Mouse (Mus musculus) embryonic facial prominence, embryonic 13.5 days (tissue): Measurements from ENCODE around the gene Ifitm7. TPM values are rescaled to one million over a fixed set of nuclear protein-coding genes. Genes with fewer than 3 reads are reported as not detected.
"Not testable (repeated sequence)": the region's sequence is repeated elsewhere in the genome, so short reads cannot be mapped to it uniquely, and the experiment has no call there.

ENCODE experiments used
- ATAC-seq: fragments of 200-750 bp; cut with Nextera tagmentation; 2 replicates; pipeline ENCODE4 v1.8.0; 2017; ENCODE audit warnings: low read depth; ENCODE audit not compliant: insufficient number of reproducible peaks, insufficient read depth, low FRiP score, low TSS enrichment
- H3K27ac ChIP-seq: fragments of 300-500 bp; sonication (generic); 2 replicates; pipeline ENCODE4 v1.5.1; 2015; ENCODE audit warnings: moderate library complexity, mild to moderate bottlenecking, inconsistent platforms
- H3K27me3 ChIP-seq: fragments of 300-500 bp; sonication (generic); 2 replicates; pipeline ENCODE4 v1.6.1; 2015; ENCODE audit warnings: mild to moderate bottlenecking, inconsistent platforms
- H3K36me3 ChIP-seq: fragments of 300-500 bp; sonication (generic); 2 replicates; pipeline ENCODE4 v1.6.1; 2015; ENCODE audit warnings: mild to moderate bottlenecking, inconsistent platforms
- H3K4me1 ChIP-seq: fragments of 300-500 bp; sonication (generic); 2 replicates; pipeline ENCODE4 v1.6.1; 2015; ENCODE audit warnings: inconsistent platforms
- H3K4me2 ChIP-seq: fragments of 300-500 bp; sonication (generic); 2 replicates; pipeline ENCODE4 v1.6.1; 2015; ENCODE audit warnings: moderate library complexity, mild to moderate bottlenecking, inconsistent platforms
- H3K4me3 ChIP-seq: fragments of 300-500 bp; sonication (generic); 2 replicates; pipeline ENCODE4 v1.5.1; 2015; ENCODE audit warnings: mild to moderate bottlenecking, inconsistent platforms
- H3K9ac ChIP-seq: fragments of 300-500 bp; sonication (generic); 2 replicates; pipeline ENCODE4 v1.6.1; 2015; ENCODE audit warnings: mild to moderate bottlenecking, inconsistent platforms
- H3K9me3 ChIP-seq: fragments of 300-500 bp; sonication (generic); 2 replicates; pipeline ENCODE4 v1.6.1; 2016; ENCODE audit warnings: inconsistent platforms
- WGBS: fragments of 180-500 bp; shearing (Covaris S2); methylation state at CpG from one replicate; pipeline ENCODE4 v1.1.7; 2015; ENCODE audit warnings: mixed read lengths; 5-methylcytosine and 5-hydroxymethylcytosine counted together
- polyA plus RNA-seq: library from polyadenylated mRNA; unstranded; fragments of >200 nt; fragmentation: Nextera tagmentation; extraction: Ambion mirVana; gene quantifications from 2 replicates; pipeline ENCODE4 v1.2.1, GENCODE M21; 2015

Ifitm7 gene
- polyA plus RNA-seq, 1 experiment from 2014 or later: 0.32 TPM

GRCm38 (mm10) chr16:14005266-14005665, 18.6 kb upstream of the Ifitm7 start:
- Histone ChIP-seq H3K4me3 (no peak overlapping the region), H3K9me3 (no peaks in the 10 kb centered on the region), H3K9ac (no peak overlapping the region), H3K4me1 (no peaks in the 10 kb centered on the region), H3K36me3 (no peaks in the 10 kb centered on the region), H3K27me3 (no peaks in the 10 kb centered on the region), H3K27ac (no peak overlapping the region), H3K4me2 (no peak overlapping the region)
- 87% methylated on average over 4 of the region's 4 CpGs for WGBS
- ATAC-seq: no peak

GRCm38 (mm10) chr16:14004726-14005125, 18.0 kb upstream of the Ifitm7 start:
- Histone ChIP-seq H3K4me1 (no peaks in the 10 kb centered on the region), H3K27me3 (no peaks in the 10 kb centered on the region), H3K4me2 (no peak overlapping the region), H3K9ac (no peak overlapping the region), H3K9me3 (no peaks in the 10 kb centered on the region), H3K27ac (no peak overlapping the region), H3K4me3 (no peak overlapping the region), H3K36me3 (no peaks in the 10 kb centered on the region)
- no peak for ATAC-seq
- WGBS: 85% methylated on average over 2 of the region's 2 CpGs

- Histone ChIP-seq H3K27me3 (no peaks in the 10 kb centered on the region), H3K9me3 (no peaks in the 10 kb centered on the region), H3K27ac (no peak overlapping the region), H3K36me3 (no peaks in the 10 kb centered on the region), H3K4me3 (no peak overlapping the region), H3K9ac (no peak overlapping the region), H3K4me1 (no peaks in the 10 kb centered on the region), H3K4me2 (no peak overlapping the region)
- ATAC-seq: no peak
- 33% methylated on average over 3 of the region's 3 CpGs for WGBS
Observed at GRCm38 (mm10) chr16:14004170-14004569, 17.5 kb upstream of the Ifitm7 start.

- no peaks in the 10 kb centered on the region for H3K9me3 ChIP-seq
- no peaks in the 10 kb centered on the region for H3K36me3 ChIP-seq
- H3K4me3 ChIP-seq: no peak overlapping the region
- no peak for ATAC-seq
- no peaks in the 10 kb centered on the region for H3K4me1 ChIP-seq
- no peak overlapping the region for H3K4me2 ChIP-seq
- H3K27me3 ChIP-seq: no peaks in the 10 kb centered on the region
- no peak overlapping the region for H3K27ac ChIP-seq
- WGBS: 52% methylated on average over 8 of the region's 8 CpGs
- H3K9ac ChIP-seq: no peak overlapping the region
Observed at GRCm38 (mm10) chr16:14003386-14004130, 16.9 kb upstream of the Ifitm7 start.

- 69% methylated on average over 1 of the region's 1 CpGs for WGBS
- no peak for ATAC-seq
- Histone ChIP-seq H3K4me1 (no peaks in the 10 kb centered on the region), H3K4me2 (no peak overlapping the region), H3K9me3 (no peaks in the 10 kb centered on the region), H3K4me3 (no peak overlapping the region), H3K9ac (no peak overlapping the region), H3K27ac (no peak overlapping the region), H3K27me3 (no peaks in the 10 kb centered on the region), H3K36me3 (no peaks in the 10 kb centered on the region)
Observed at GRCm38 (mm10) chr16:13994502-13994901, 7.8 kb upstream of the Ifitm7 start.

- Histone ChIP-seq H3K9me3 (no peaks in the 10 kb centered on the region), H3K9ac (no peak overlapping the region), H3K4me1 (no peaks in the 10 kb centered on the region), H3K27me3 (no peaks in the 10 kb centered on the region), H3K4me3 (no peak overlapping the region), H3K4me2 (no peak overlapping the region), H3K36me3 (no peaks in the 10 kb centered on the region), H3K27ac (no peak overlapping the region)
- 70% methylated on average over 1 of the region's 1 CpGs for WGBS
- no peak for ATAC-seq
Observed at GRCm38 (mm10) chr16:13994076-13994475, 7.4 kb upstream of the Ifitm7 start.

GRCm38 (mm10) chr16:13992518-13993248, 6.0 kb upstream of the Ifitm7 start:
- Histone ChIP-seq H3K27me3 (no peaks in the 10 kb centered on the region), H3K4me3 (no peak overlapping the region), H3K4me2 (no peak overlapping the region), H3K9ac (no peak overlapping the region), H3K36me3 (no peaks in the 10 kb centered on the region), H3K27ac (no peak overlapping the region), H3K4me1 (no peaks in the 10 kb centered on the region; the same call in 1 of the 2 replicates), H3K9me3 (no peaks in the 10 kb centered on the region)
- 82% methylated on average over 11 of the region's 11 CpGs for WGBS
- ATAC-seq: no peak

- Histone ChIP-seq H3K9ac (peak overlapping the region; percentile 77), H3K4me1 (peaks cover 8% of the 10 kb centered on the region), H3K4me2 (peak overlapping the region; percentile 91), H3K27me3 (no peaks in the 10 kb centered on the region), H3K27ac (no peak overlapping the region), H3K9me3 (no peaks in the 10 kb centered on the region), H3K36me3 (no peaks in the 10 kb centered on the region), H3K4me3 (peak overlapping the region; percentile 56)
- WGBS: 40% methylated on average over 3 of the region's 3 CpGs
- ATAC-seq: no peak
Observed at GRCm38 (mm10) chr16:13986197-13986573, 503 bp downstream of the Ifitm7 start.

GRCm38 (mm10) chr16:13983161-13983560, 3.5 kb downstream of the Ifitm7 start:
- Histone ChIP-seq H3K4me1 (peaks cover 8% of the 10 kb centered on the region), H3K27ac (no peak overlapping the region), H3K4me3 (no peak overlapping the region), H3K36me3 (no peaks in the 10 kb centered on the region), H3K9ac (no peak overlapping the region), H3K4me2 (no peak overlapping the region), H3K27me3 (no peaks in the 10 kb centered on the region), H3K9me3 (no peaks in the 10 kb centered on the region)
- WGBS: 94% methylated on average over 5 of the region's 5 CpGs
- ATAC-seq: no peak

- H3K4me1 ChIP-seq, H3K9ac ChIP-seq, ATAC-seq, H3K27me3 ChIP-seq, H3K4me2 ChIP-seq, H3K9me3 ChIP-seq, H3K36me3 ChIP-seq, H3K4me3 ChIP-seq, H3K27ac ChIP-seq: not testable (repeated sequence)
- WGBS: 65% methylated on average over 3 of the region's 3 CpGs
Observed at GRCm38 (mm10) chr16:13981726-13982125, 5.0 kb downstream of the Ifitm7 start.

GRCm38 (mm10) chr16:13977026-13977425, 9.7 kb downstream of the Ifitm7 start:
- not testable (repeated sequence) for H3K4me1 ChIP-seq, H3K9me3 ChIP-seq, H3K9ac ChIP-seq, H3K4me2 ChIP-seq, H3K4me3 ChIP-seq, H3K27ac ChIP-seq, ATAC-seq, H3K27me3 ChIP-seq, H3K36me3 ChIP-seq
- 61% methylated on average over 1 of the region's 1 CpGs for WGBS

- not testable (repeated sequence) for H3K27me3 ChIP-seq, H3K9ac ChIP-seq, H3K4me2 ChIP-seq, H3K4me3 ChIP-seq, ATAC-seq, H3K4me1 ChIP-seq, H3K9me3 ChIP-seq, H3K27ac ChIP-seq, H3K36me3 ChIP-seq
- whole genome bisulfite sequencing: 76% methylated on average over 4 of the region's 4 CpGs
Observed at GRCm38 (mm10) chr16:13976358-13976896, 10.3 kb downstream of the Ifitm7 start.
